Mouse (Mus musculus): Measurements from ENCODE around the gene Sspn. TPM values are rescaled to one million over a fixed set of nuclear protein-coding genes. Genes with fewer than 3 reads are reported as not detected.

The Sspn gene
- total RNA-seq (2023): 1 to 10 TPM; 1.0 to 1.1 TPM

GRCm38 (mm10) chr6:145931341-145931740 lies at the start of gene Sspn:
TSS of gene Sspn (plus strand) at chr6:145931641.

Other genes starting within 250 kb of the Sspn start
- gene Rassf8, start 184.9 kb upstream of the Sspn start, total RNA-seq (2023): 1 to 10 TPM in 1 of 2 experiments, under 1 TPM in 1; 0.58 to 1.3 TPM
- gene Bhlhe41, start 66.1 kb upstream of the Sspn start, total RNA-seq (2023): 10 to 100 TPM; 15.1 to 21.8 TPM

Measured in B cell, adult 67 days (primary cell).